Mouse (Mus musculus) naive thymus-derived CD4-positive, alpha-beta T cell, adult 2 months (primary cell): ENCODE results near the gene Lama5.
A peak's percentile ranks its signal among the peaks of the same experiment; 100 is the strongest.

Source experiments
- DNase-seq: peaks from one replicate; pipeline ENCODE4 v3.0.0-alpha.2; 2011; ENCODE audit warnings: low read depth

The Lama5 gene

DNA sequence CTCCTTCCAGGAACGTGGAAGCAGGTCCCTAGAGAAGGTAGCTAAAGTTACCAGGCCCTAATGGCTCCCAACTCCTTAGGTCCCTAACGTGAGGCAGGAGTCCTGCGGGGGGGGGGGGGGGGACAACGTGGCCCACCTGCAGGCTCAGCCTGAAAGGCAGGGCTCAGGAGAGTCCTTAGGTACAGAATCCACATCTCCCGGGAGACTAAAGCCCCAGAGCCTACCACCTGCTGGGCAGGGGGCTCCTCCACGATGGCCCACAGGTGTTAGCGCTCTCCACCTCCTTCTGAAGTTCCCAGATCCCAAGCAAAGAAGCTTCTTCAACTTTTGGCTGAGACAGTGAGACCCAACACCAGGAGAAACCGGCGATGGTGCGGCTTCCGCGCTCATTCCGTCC is 1.0 kb downstream of the Lama5 start:
- no peak for DNase-seq

DNA sequence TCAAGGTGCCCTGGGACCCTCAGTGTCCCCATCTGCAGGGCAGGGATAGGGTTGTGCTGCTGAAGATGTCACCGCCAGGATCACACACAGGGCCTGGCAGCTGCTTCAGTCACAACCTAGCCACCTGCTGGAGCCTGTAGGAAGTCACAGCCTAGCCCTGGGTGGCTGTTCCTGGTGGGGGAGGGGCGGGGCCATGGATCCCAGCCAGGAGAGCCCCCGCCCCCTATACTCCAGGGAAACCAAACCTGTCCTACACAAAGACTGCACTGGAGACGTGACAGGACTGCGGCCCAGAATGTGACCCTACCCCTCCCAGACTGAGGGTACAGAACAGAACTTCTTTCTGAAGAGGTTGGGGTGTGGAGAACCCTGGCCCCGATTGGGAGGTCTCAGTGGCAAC is 3.4 kb downstream of the Lama5 start:
- DNase-seq: no peak

DNA sequence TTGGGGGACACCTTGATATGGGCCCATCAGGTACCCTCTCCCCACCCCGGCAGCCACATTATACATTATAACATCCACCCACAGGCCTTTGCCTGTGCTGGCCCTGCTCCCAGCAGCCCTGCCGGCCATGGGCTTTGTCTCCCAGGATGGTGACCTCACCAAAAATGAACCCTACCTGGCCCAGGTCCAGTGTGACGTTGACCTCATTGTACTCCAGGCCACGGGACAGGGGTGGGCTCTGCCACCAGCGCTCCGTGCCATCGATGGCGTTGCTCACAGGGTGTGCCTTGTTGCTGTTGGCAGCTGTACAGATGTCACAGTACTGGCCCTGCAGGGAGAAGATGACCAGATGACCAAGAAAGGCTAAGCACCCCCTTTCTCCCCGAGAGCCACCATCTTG is 4.6 kb downstream of the Lama5 start:
- DNase-seq: no peak

- no peak for DNase-seq
These were observed 5.5 kb downstream of the Lama5 start for GRCm38 (mm10) chr2:180220165-180220564.

DNA sequence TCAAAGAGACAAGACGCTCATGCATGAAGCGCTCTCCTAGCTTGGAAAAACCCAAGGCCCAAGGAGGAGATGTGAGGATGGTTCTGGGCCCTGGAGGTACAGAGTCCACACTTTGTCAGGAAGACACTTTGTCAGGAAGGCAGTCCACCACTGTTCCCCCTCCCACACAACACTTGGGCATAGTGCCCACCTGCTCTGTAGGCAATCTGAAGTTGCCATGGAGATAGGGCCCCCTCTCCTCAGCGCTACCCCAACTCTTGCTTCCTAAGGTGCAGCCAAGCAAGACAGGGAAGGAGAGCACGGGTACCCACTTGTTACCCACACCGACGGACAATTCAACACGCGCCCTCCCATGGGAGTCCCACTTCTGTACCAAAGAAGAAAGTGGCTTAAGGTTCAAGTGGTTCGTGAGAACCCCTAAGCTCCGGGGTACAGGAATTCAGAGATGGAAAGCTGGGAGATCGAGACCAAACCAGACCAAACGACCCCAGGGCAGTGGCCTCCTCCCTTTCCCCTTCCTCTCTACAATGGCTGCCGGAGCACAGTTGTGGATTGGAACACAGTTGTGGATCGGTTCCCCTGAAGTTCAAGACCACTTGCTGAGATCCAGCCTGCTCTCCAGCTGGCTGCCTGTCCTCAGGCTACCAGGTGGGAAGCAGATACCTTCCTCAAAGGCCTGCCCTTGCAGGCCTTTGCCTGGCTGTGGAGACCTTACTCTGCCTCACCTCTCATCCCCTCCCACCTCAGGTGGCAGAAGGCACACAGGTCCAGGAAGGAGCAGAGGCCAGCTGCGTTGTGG is 6.3 kb downstream of the Lama5 start:
- no peak for DNase-seq

GRCm38 (mm10) chr2:180218677-180219076 is 7.0 kb downstream of the Lama5 start:
- no peak for DNase-seq

- DNase-seq: no peak
These were observed 7.4 kb downstream of the Lama5 start for GRCm38 (mm10) chr2:180218241-180218640.

DNA sequence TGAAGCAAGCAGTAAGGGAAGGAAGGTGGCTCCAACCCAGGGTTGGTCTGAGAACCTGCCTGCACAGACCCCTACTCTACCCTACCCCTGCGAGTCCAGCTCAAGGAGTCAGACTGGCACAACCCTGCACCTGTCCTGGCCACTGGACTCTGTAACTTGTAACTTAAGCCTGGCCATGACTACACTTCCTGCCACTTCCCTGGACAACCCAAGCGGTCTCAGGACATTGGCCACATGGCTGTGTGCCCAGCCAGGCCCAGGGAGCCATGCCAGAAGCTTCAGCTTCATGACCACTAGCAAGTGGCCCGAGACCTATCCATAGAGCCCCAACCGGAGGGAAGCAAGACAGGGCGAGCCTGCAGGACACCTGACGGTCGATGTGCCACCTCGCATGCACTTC is 8.1 kb downstream of the Lama5 start:
- DNase-seq: no peak

GRCm38 (mm10) chr2:180216921-180217320 is 8.7 kb downstream of the Lama5 start:
- no peak for DNase-seq

- no peak for DNase-seq
These were observed 9.7 kb downstream of the Lama5 start for GRCm38 (mm10) chr2:180215951-180216350.

DNA sequence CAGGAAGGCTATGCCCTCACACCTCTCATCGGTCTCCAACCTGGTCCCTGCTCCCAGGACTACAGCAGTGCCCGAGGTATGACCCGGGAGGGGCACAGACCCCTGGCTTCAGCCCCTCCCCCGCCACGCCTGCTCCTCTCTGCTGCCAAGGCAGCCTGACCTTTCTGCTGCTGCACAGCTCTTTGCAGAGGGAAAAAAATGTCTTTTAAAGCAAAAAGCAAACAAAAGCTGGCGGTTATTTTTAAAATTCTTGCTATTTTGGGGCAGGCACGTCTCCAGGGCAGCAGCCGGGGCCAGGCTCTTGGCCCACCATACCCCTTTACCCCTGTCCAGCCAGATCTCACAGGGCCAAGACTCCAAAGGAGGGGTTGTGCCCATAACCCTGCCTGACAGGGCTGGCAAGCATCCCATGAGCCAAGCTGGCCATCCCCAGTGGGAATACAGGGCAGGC is 10.6 kb downstream of the Lama5 start:
- DNase-seq: no peak

DNA sequence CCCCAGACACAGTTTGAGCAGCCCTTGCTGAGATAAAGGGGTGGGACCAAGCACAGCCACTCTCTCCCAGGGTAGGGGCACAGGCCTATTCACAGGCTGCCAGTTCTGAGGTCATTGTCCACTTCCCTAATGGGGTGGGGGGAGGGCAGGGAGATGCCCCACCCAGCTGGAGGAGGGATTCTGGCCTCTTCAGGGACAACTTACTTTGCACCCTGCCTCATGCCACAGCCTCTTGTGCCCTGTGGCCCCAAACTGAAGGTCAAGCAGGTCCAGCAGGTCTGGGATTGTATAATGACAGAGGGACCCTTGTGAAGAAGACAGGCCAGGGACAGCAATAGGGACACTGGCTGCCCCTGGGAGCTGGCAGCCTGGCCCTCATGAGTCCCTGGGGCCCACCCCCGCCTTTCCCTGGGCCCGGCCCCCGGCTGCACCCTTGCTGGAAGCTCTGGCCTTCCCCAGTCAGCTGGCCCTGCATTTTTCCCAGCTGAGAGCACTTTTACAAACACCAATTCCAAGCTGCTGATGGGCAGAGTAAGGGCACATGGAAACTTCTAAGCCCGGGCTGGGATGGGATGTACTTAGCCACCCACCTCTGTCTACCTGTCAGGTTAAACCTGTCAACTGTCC is 11.2 kb downstream of the Lama5 start:
- no peak for DNase-seq

DNA sequence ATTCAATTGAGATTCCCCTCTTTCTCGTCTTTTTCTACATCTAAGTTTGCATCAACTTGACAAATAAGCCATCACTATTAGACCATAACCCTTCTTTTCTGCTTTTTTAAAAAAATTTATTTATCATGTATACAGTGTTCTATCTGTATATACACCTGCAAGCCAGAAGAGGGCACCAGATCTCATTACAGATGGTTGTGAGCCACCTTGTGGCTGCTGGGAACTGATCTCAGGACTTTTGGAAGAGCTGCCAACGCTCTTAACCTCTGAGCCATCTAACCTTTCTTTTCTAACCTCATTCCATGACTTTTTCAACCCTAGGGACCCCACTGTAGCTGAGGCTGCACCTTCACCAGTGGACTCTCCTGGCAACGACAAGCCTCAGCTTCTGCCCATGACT is 13.4 kb downstream of the Lama5 start:
- DNase-seq: no peak

DNA sequence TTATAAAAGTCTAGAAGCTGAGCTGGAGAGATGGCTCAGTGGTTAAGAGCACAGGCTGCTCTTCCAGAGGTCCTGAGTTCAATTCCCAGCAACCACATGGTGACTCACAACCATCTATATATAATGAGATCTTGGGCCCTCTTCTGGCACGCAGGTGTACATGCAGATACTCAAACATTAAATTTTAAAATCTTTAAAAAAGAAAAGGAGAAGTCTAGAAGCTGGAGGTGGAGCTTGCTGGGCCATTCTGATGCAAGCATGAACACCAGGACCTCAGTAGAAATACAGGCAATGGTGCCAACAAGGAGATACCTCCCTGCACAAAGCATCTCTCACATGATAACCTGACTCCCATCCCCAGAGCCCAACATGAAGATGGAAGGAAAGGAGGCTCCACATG is 16.7 kb downstream of the Lama5 start:
- no peak for DNase-seq

GRCm38 (mm10) chr2:180207840-180208239 is 17.8 kb downstream of the Lama5 start:
- DNase-seq: peak; percentile 29

DNA sequence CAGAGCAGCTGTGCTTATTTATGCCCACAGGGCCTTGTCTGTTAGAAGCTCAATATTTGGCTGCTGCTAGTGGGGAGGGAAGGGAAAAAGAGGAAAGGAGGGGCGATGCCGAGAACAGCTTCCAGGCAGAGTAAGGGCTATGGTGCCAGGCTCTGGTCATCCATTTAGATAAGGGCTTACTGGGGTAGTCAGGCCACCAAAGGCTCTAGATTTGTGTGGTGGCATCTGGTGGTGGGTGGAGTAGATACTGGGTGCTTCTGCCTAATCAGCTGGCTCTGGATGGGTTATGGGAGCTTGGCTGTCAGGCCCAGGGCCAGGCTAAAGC is 19.7 kb downstream of the Lama5 start:
- DNase-seq: no peak

DNA sequence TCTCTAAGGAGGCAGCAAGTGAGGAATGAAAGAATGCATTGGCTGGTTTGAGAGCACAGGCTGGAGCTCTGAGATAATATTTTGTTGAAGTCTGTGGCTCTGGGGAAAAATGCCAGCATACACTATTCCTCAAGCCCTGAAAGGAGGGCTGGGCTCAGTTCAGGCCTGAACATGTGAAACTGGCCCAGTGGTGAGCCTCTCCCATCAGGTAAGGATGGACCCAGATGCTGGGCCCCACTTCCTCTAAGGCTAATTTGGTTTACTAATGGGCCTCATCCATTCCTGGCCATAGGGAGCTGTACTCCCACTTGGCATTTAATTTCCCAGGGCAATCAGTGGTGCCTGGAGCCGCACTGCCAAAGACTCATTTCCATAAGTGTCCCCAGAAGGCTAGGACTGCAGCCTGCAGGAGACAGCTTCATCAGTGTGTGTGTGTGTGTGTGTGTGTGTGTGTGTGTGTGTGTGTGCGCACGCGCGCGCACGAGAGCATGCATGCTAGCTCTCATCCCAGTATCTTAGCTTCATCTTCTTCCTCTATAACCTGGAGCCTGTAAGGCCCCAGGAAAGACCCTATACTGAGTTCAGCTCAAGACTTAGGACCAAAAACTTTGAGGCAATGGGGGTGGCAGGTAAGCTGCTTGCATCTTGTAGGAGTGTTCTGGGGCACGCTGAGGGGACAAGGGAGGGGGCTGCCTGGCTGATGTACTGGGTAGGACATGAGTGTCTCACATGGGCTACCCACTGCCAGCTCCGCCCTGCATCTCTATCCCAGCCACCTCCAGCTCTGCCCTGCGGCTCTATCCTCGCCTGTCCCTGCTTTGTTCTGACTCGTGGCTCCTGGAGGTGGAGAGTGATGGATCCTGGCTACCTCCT is 20.3 kb downstream of the Lama5 start:
- no peak for DNase-seq

DNA sequence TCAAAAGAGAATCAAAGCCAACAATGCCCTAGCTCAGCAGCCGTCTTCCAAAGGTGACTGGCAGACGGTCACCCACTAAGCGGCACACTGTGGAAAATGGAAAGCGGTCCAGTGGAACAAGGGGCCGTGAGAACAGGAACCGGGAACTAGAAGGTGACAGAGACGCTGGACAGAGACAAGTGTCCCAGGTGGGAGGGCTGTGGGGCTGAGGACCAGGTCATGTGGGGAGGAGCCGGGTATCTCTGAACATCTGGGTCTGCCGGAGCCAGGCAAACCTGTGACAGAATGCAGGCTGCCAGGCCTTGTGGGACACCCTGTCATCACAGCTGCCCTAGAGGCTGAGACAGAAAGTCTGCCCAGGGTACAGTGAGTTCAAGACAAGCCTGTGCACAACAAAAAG is 21.2 kb downstream of the Lama5 start:
- DNase-seq: no peak

- DNase-seq: no peak
These were observed 22.9 kb downstream of the Lama5 start for GRCm38 (mm10) chr2:180202805-180203204.

- no peak for DNase-seq
These were observed 23.4 kb downstream of the Lama5 start for GRCm38 (mm10) chr2:180202263-180202662.

GRCm38 (mm10) chr2:180201303-180201702 is 24.4 kb downstream of the Lama5 start:
- DNase-seq: no peak

- DNase-seq: no peak
These were observed 25.0 kb downstream of the Lama5 start for GRCm38 (mm10) chr2:180200681-180201080.

DNA sequence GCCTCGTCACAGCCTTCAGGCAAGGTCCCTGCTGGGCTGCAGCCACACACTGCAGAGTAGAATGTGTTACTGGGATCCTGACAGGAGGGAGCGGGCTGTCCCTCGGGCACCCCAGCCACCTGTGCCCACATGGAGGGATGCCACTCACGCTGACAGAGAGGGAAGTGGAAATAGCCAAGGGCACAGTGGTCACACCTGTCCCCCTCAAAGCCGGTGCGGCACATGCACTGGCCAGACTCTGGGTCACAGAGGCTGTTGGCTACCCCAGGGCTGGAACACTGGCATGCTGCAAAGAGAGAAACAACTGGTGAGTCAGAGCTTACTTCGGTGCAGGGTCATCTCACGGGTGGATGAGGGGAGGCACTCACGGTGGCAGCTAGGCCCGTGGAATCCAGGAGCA is 26.9 kb downstream of the Lama5 start:
- no peak for DNase-seq
